Mouse (Mus musculus) small intestine, adult 2 months (tissue): ENCODE results near the gene Gm9573.

Experiments
- CTCF ChIP-seq: fragments of 200-500 bp; IDR thresholded peaks from 2 replicates; pipeline ENCODE4 v1.5.1; 2012; ENCODE audit warnings: low read depth, mild to moderate bottlenecking, control low read depth, inconsistent platforms, low read length, moderate library complexity, mixed read lengths; ENCODE audit not compliant: insufficient replicate concordance, insufficient read length; ENCODE audit errors: extremely low read depth
- POLR2A ChIP-seq: fragments of 200-500 bp; IDR thresholded peaks from 2 replicates; pipeline ENCODE4 v1.6.1; 2012; ENCODE audit warnings: low read depth, mild to moderate bottlenecking, control low read depth, inconsistent platforms, low read length, moderate library complexity

DNA sequence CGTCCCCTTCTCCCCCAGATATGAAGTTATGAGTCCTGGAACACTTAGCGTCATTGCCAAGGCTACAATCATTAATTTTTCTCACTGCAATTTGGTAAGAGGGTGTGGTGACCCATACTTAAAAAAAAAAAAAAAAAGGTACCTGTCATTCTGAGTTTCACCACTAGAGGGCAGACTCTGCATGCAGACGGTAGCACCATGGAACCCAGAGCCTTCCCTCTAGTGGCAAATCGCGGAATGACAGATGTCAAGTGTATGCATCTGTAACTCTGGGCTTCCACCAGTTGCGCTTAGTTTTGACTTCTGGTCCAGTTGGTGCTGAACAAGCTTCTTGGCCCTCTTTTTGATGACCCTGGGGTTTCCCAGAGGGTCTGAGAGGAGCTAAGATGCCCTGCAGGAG lies 48.2 kb downstream of the Gm9573 start:
- TF ChIP-seq CTCF: peak; percentile 99
- TF ChIP-seq POLR2A: no peak
